Mouse (Mus musculus) megakaryocyte-erythroid progenitor cell, adult 5-6 weeks (primary cell): ENCODE data around the gene Mdk. TPM values are rescaled to one million over a fixed set of nuclear protein-coding genes. Genes with fewer than 3 reads are reported as not detected.

Experiments
- ATAC-seq: replicated peaks from 2 replicates; pipeline ENCODE4 v1.8.0; 2016; ENCODE audit warnings: mild to moderate bottlenecking, inconsistent platforms; ENCODE audit not compliant: severe bottlenecking, poor library complexity, low FRiP score, low TSS enrichment
- total RNA-seq, 2 experiments: library from RNA; stranded (forward) in 1 of 2; stranded (reverse) in 1 of 2; fragments of 200-1000, 215-1000 nt in 1 of 2; fragments of >200 nt in 1 of 2; fragmentation: Nextera tagmentation in 1 of 2; gene quantifications; 2 replicates each; pipeline ENCODE4 v1.2.3; 2014 to 2017

Mdk gene
- total RNA-seq, 2 experiments from 2014 or later: 0.75 to 2.1 TPM

DNA sequence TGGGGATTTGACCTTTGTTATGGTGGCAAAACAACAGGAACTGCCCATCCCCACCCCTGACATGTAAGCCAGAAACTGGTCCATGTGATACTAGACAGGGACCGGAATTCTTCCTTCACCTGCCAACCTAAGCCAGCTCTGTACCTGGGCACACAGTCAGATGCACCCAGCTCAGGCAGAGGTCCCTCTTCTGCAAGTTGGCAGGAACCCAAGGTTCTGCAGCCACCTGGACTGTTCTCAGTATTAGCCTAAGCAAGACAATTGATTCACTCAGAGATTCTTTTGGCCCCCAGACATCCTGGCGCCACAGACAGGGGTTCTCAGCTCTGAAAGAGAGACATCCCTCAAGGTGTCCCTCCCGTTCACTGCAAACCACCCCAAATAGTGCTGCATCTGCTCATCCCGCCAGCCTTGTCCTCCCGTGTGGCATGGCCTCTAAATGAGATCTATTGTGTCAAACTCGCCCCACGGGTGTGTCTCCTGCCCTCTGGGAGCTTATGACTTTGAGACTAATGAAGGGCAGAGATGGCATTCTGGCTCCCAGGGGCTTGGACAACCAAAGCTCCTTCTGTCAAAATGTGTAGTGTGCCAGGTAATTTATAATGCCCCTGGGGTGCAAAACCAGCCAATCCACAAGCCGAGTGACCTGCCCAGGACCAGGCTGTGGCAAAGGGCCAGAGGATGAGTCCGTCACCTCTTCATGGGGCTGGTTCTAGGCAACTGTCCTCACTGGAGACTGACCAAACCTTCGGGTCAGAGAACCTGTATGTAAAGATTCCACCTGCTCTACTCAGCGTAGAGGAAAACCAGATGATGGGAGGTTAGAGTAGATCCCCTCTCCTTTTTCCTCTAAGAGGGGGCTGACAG lies 27.7 kb upstream of the Mdk start:
- no peak for ATAC-seq

DNA sequence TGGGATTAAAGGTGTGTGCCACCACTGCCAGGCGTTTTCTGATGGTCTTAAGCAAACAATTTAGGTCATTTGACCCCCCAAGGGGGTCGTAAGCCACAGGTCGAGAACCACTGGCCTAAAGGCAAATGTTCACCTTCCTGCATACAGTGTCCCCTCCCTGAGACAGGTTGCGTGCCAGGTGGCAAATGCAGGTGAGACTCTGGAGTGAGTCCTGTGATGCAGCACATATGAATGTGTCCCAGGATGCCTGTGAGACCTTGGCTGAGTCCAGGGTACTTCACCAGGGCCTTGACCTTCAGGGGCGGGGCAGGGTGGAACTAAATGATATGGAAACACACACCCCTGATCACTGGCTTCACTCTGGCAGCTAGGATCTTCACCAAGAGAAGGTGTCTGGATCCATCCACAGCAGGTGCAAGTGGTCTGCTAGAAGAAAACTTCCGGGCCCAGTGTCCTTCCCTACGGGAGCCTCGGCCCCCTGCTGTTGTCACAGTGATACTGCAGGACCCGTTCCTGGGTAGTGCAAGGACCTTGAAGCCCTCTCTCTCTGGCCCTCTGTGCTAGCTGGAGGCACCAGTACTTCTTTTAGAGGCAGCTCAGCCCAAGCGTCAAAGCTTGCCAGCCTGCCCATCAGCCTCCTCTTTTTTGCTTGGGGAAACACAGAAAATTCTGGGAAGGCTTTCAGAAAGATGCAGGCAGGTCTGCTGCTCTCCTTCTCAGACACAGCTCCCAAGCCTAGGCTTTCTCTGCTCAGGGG lies 26.8 kb upstream of the Mdk start:
- ATAC-seq: peak; percentile 42

DNA sequence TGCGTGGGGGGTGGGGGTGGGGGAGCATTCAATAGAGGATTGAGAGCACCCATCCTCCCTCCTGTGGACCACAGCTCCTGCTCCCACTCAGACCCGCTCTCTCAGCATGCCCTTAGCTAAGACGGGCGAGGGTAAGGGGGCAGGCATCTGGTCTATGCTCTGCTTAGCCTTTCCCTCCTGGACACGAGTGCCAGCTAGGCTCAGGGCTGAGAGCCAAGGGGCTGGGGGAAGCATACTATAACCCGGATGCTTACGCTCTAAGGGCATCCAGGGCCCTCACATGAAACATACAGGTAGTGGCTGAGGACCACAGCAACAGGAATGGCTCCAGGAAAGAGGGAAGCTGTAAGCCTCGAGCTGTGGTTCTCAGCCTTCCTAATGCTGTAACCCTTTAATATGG lies 26.0 kb upstream of the Mdk start:
- ATAC-seq: no peak

DNA sequence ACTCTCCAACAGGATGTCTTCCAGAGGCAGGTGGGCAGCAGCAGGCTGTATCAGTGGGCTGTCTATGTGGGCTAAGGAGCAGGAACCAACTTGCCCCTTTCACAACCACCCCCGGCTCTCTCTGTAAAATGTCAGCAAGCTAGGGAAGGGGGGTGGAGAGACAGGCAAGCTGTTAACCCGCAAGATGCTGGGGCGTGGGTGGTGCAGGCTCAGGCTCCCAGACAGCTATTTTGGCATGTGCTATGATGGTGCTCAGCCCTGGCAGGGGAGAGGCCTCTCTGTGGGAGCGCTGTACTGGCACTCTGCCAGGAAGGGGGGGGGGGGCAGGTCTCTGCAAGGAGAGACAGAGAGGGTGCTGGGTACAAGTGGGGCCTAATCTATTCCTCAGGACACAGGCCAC lies 25.0 kb upstream of the Mdk start:
- peak; percentile 37 for ATAC-seq

DNA sequence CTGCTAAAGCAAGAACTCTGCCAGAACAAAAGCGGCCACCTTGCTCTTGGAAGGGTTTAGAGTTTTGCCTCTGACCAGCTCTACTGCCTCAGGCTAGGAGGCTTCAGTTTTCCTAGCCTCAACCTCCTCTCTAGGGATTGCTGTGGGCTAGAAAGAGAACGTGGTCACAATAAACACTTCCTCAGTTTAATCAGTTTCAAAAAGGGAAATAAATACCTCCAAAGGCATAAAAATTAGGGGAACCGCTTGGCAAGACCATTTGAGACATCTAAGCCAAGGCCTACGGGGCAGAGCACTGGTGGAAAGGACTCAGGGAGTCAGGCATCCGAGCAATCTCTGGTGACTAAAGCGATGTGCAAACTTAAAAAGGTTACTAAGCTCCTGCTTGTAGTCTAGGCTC lies 23.8 kb upstream of the Mdk start:
- ATAC-seq: no peak

DNA sequence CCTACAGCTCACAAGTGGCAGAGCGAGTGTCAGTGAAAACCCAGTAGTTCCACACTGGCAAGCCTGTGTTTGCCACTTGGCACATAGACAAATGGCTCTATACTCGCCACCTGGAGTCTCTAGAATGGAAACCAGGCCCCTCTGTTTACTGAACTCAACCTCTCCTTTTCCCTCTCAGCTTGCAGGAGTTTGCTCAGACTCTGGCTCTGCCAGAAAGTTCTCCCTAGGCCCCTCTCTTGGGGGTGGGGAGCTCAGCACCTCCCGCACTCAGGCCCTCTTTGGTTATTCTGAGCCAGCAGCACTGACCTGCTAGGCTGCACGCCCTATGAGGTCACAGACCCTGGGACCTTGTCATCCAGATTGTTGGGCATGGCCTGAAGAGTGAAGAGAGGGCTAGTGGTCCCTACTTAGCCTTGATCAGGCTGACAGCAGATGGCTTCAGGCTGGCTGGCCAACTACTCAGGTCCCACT lies 23.1 kb upstream of the Mdk start:
- no peak for ATAC-seq

DNA sequence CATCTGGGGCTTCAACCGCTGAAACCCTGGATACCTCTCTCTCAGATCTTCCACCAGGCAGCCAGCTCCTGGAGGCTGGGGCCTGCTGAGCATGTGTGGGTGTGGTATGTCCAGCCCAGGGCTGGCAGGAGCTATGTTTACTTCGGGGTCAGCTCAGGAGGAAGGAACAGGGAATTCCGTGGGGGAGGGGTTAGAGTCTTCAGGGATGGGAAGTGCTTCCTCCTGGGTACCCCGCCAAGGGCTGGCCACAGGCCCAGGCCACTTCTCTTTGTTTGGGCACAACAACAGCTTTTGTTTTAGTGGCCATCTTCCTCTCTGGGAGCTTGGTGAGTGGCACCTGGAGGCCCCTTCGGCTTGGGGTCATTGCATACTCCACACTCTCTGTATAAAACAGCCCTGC lies 21.7 kb upstream of the Mdk start:
- ATAC-seq: no peak

DNA sequence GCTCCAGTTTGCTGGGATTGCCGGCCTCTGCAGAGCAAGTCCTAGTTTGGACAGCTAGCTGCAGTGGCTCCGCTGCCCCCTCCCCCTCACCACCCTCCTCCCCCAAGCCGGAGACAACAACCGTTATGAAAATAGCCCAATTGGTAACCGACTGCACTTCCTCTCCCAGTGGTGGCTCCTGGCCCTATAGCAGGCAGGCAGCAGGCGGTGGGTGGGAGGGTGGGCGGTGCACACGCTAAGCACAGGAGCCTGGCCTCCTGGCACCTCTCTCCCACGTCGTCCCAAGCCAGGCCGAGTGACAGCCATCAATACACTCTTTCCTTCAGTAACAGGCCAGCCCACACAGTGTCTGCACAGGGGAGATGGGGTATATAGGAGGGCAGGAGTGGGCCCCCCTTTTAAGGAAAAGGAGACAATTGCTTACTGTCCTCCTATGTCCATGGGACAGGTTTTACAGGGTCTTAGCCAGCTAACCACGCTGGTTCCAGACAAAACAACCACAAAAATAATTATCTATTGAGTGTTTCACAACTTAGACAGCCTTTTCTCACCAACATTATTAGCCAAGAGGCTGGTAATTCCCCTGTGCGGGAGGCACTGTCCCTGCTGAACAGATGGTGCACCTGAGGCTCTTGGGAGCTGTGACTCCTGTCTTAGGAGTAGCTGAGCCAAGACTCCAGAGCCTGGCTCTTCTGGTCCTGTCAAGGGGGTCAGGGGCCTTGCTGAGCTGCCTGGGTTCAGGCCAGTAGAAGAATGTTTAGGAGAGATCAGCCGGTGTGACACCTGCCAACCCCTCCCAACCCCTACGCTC lies 18.4 kb upstream of the Mdk start:
- ATAC-seq: peak; percentile 54

DNA sequence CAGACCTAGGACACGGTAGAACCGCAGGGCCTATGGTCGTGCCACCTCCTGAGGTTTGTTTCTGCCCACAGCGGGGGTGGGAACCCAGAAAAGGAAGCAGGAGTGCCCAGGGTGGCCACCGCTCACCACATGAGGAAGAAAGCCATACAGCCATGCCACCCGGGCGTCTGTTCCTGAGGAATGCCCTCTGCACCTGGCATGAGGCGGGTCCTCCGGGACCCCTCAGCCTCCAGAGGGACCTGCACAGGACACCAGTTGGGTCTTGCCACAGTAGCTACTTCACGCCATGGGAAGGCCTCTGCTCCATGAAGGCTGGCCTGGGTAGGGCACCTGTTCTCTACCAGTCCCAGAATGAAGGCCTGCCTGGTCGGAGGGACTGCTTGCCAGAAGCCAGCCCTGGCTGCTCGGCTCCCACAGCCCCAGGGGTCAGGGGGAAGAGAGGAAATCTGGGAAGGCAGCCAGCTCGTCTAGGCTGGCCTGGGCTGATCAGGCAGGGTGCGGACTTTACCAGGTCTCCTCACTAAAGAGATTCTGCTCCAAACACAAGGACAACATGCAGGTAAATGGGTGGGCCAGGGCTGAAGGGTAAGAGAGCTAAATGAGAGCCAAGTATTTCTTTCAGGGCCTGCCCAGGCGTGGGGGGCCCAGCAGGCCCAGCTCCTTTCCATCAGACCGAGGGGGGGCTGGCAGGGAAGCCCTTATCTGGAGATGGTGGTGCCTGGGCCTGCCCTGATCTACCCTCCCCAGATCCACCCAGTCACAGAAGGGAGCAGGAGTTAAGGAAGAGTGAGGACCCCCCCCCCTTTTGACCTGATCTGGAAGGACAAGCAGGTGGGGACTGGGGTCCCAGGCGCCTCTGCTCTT lies 17.5 kb upstream of the Mdk start:
- peak; percentile 48 for ATAC-seq

DNA sequence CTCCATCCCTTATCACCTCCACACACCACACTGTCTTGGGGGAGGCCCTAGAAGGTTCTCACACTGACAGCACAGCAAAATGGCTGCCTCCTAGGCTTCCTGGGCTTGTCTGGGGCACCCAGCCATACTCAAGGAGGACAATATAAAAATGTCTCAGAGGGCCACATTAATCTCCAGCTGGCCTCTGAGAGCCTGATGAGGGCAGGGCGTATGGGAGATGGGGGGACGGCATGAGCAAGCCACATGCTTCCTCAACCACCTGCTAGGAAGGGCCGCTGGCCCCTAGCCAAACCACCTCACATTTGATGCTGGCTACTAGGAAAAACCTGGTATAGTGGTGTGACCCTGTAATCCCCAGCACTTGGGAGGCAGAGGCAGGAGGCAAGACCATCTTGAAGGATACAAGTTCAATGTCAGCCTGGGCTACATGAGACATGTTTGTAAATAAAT lies 16.7 kb upstream of the Mdk start:
- peak; percentile 16 for ATAC-seq

DNA sequence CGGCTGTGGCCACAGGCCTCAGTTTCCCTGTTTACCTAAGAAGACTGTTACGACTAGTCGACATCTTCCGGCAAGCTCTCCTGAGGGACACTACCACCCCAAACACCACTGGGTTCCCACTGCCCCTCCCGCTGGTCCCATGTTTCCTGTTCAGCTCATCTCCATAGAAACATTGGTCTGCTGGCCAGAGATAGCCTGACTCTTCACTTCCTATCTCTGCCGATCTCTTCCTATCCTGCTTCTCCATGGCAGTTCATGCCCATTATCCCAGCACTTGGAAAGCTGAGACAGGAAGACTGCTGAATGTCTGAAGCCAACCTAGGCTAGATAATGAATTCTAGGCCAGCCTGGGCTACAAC lies 16.0 kb upstream of the Mdk start:
- 0 out of 2 replicates have a peak, but pooled peaks have one; percentile 5 for ATAC-seq

DNA sequence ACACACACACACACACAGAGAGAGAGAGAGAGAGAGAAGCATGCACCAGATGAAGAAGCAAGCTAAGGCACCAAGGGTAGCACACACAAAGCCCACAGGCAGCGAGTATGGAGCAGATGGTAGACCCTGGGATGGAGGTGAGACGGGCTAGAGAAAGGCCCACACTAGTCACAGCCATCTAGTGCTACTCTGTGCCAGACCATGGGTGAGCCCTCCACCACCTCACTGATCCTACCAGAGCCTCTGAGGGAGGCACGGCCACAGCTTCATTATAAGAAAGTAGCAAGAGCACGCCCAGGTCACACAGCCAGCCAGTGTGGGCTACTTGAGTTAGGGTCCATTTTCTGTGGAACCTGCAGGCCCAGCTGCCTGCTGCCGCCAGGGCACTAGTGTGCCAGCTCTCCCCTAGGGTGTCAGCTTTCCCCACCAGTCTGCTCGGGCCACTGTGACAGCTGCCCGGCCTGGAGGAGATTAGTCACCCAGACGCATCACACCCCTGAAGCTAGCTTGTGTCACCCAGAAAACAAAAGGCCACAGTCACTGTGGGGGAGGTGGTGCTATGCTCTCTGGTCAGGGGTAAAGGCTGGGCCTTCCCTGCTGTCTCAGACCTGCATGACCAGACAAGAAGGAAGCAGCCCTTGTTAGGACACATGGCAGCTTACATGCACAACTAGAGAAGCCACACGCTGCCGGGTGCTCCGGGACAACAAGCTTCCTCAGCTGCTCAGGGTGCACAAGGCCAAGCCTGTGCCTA lies 15.5 kb upstream of the Mdk start:
- peak; percentile 43 for ATAC-seq

DNA sequence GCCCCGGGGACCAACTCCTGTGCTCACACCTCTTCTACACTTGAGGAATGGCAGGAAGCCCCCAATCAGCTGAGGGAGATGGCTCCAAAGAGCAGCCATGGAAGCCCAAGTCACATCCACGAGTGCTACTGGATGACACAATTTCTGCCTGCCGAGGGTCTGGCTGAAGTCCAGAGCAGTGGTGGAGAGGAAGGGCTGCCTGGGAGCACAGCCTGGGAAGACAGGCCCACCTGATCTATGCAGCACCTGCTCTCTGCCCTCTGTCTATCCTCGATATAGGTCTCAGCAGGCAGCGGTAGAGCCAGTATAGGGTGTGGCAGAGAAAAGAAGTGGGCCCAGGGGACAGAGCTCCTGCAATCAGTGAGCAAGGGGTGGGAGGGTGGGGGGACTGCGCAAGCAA lies 14.7 kb upstream of the Mdk start:
- ATAC-seq: no peak

DNA sequence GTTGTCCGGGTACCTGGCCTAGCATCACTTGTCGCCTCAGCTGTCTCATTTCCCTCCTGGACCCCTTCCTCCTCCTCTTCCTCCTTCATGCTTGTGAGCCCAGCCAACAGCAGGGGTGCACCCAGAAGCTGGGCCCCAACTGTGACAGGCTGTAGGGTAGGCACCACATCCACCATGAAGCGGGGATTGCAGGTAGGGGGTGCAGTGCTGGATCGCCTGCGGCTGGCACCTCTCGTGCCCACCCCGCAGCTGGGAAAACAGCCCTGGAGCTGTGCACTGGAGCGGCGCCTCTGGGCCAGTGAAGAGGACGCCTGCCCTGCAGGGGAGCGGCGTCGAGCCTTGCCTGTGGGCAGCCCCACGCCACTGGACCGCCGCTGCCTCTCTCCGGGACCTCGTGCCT lies 13.4 kb upstream of the Mdk start, which contains the start of gene Gm9821:
Gene Gm9821 (plus strand): TSS at position 221 of the 400 bp plus-strand sequence.
- no peak for ATAC-seq

DNA sequence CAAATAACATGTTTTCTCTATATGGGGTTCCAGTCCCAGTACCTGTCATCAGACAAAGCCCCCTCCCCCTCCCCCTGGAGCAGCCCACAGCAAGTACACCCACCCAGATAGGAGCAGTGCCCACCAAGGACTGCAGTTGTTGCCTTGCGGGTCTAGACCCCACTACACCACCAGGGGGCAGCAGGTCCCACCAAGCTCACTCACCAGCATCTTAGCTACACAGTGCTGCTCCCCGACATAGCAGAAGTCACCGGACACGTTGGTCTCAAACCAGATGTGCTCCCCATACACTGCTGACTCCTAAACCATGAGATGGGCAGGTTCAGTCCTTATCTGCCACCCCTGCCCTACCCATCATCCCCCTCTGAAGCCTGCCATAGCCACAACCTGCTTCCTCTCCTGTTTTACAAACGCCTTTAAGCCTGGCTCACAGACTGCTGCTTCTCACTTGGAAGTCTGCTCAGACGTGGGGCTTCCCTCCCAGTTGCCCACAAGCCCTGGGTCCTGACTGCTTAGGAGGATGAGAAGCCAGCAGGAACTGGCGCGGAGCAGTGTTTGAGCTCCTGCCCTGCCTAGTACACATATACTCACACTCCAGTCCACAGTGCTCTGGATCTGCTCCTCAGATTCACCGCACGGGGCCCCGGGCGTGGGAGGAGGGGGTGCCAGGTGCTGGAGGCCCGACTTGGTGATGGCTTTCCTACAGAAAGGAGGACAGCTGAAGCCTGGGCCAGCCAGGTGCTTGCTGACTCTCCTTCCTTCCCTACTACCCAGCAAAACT lies 12.3 kb upstream of the Mdk start:
- ATAC-seq: peak; percentile 40

DNA sequence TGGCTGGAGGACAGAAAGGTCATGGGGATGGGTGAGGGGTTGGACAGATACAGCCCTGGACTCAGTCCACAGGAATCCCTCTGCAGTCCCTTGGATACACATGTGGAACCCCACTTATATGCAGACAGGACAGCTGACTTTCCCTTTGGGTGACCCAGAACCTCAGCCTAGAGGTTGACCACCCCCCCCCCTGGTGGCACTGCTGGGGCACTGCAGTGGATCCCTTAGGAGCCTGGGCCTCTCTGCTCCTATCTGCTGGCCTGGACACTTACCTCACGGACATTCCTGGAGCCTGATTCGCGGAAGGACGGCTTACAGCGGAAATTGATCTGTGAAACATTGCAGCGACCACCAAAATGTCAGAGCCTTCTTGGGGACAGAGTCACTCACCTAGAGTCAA lies 10.3 kb upstream of the Mdk start:
- ATAC-seq: no peak

DNA sequence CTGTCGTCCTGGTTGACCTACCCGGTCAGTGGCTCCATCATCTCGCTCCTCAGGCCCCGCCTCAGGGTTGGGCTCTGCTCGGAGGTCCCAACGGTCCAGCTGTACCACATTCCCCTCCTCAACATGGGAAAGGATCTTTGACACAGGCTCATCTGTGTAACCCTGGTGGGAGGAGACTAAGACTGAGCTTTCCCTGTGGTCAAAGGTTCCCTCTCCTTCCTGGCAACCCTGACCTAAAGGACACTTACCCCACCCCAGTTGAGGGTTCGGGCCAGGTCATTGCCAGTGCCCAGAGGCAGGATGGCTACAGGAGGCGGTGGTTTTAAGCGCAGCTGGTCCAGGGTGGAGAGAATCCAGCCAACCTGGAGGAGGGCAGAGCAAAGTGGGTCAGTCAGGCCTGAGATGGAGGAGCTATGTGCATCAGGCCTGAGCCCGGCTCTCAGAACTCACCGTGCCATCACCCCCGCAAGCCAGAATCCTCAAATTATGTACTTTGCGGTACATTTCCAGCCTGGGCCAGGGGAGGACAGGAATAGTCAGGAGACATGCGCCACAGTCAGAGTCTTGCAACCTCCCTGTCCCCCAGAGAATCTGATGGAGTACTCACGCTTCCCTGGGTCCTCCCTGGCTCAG lies 7.3 kb upstream of the Mdk start:
- ATAC-seq: no peak
